Mouse (Mus musculus): ENCODE results near the gene Tollip. TPM values are rescaled to one million over a fixed set of nuclear protein-coding genes. Genes with fewer than 3 reads are reported as not detected.
A peak's percentile ranks its signal among the peaks of the same experiment; 100 is the strongest.

The Tollip gene
- 41.1 and 45.7 TPM in 2 replicates for polyA plus RNA-seq (2016; fragmentation: Nextera tagmentation; extraction: Ambion mirVana)

GRCm38 (mm10) chr7:141918407-141918806, at the start of gene Tollip:
Gene Tollip (minus strand): TSS chr7:141918507.
- Histone ChIP-seq H3K4me3 (no peak within 1 kb of the TSS), H3K4me1 (no peaks in the 10 kb centered on the region), H3K27ac (no peak within 1 kb of the TSS), H3K9me3 (replicated peaks) (no peaks in the 10 kb centered on the region), H3K27me3 (ENCODE audit: low read depth, poor library complexity, severe bottlenecking) (peaks cover under 1% of the 10 kb centered on the region), H3K36me3 (no peaks in the 10 kb centered on the region)
- no peak for DNase-seq (ENCODE audit: low spot score)
- WGBS, result 90% methylated on average over 2 of the region's 2 CpGs

GRCm38 (mm10) chr7:141966281-141966680, 48.0 kb upstream of the Tollip start:
- Histone ChIP-seq H3K4me3 (no peak overlapping the region), H3K4me1 (no peaks in the 10 kb centered on the region), H3K27ac (no peak overlapping the region), H3K27me3 (ENCODE audit: low read depth, poor library complexity, severe bottlenecking) (0 out of 2 replicates have a peak, but pooled peaks cover 3% of the 10 kb centered on the region), H3K36me3 (no peaks in the 10 kb centered on the region), H3K9me3 (replicated peaks) (no peaks in the 10 kb centered on the region)
- no peak for DNase-seq (ENCODE audit: low spot score)
- WGBS, result 81% methylated on average over 2 of the region's 2 CpGs

GRCm38 (mm10) chr7:141962521-141962920, 44.2 kb upstream of the Tollip start:
- Histone ChIP-seq H3K36me3 (no peaks in the 10 kb centered on the region), H3K27me3 (ENCODE audit: low read depth, poor library complexity, severe bottlenecking) (no peaks in the 10 kb centered on the region), H3K9me3 (replicated peaks) (no peaks in the 10 kb centered on the region), H3K27ac (no peak overlapping the region), H3K4me1 (no peaks in the 10 kb centered on the region), H3K4me3 (no peak overlapping the region)
- 100% methylated on average over 3 of the region's 3 CpGs for WGBS
- DNase-seq (ENCODE audit: low spot score), result no peak

GRCm38 (mm10) chr7:141961491-141961890, 43.2 kb upstream of the Tollip start:
- Histone ChIP-seq H3K27me3 (ENCODE audit: low read depth, poor library complexity, severe bottlenecking) (no peaks in the 10 kb centered on the region), H3K4me1 (no peaks in the 10 kb centered on the region), H3K36me3 (no peaks in the 10 kb centered on the region), H3K4me3 (no peak overlapping the region), H3K9me3 (replicated peaks) (no peaks in the 10 kb centered on the region), H3K27ac (no peak overlapping the region)
- no peak for DNase-seq (ENCODE audit: low spot score)
- 83% methylated on average over 3 of the region's 3 CpGs for WGBS

- WGBS, result 77% methylated on average over 2 of the region's 2 CpGs
- Histone ChIP-seq H3K36me3 (no peaks in the 10 kb centered on the region), H3K27ac (no peak overlapping the region), H3K27me3 (ENCODE audit: low read depth, poor library complexity, severe bottlenecking) (no peaks in the 10 kb centered on the region), H3K4me1 (no peaks in the 10 kb centered on the region), H3K9me3 (replicated peaks) (no peaks in the 10 kb centered on the region), H3K4me3 (no peak overlapping the region)
- no peak for DNase-seq (ENCODE audit: low spot score)
These were observed 42.6 kb upstream of the Tollip start for GRCm38 (mm10) chr7:141960926-141961325.

GRCm38 (mm10) chr7:141959133-141959532, 40.8 kb upstream of the Tollip start:
- no peak overlapping the region for H3K27ac ChIP-seq
- H3K9me3 ChIP-seq (replicated peaks), result no peaks in the 10 kb centered on the region
- WGBS, result 85% methylated on average over 1 of the region's 1 CpGs
- no peaks in the 10 kb centered on the region for H3K4me1 ChIP-seq
- H3K36me3 ChIP-seq, result no peaks in the 10 kb centered on the region
- H3K27me3 ChIP-seq (ENCODE audit: low read depth, poor library complexity, severe bottlenecking), result peaks cover 6% of the 10 kb centered on the region
- H3K4me3 ChIP-seq, result no peak overlapping the region
- peak; percentile 60 for DNase-seq (ENCODE audit: low spot score)

- H3K4me3 ChIP-seq, result no peak overlapping the region
- H3K36me3 ChIP-seq, result no peaks in the 10 kb centered on the region
- peaks cover 15% of the 10 kb centered on the region for H3K27me3 ChIP-seq (ENCODE audit: low read depth, poor library complexity, severe bottlenecking)
- no peak for DNase-seq (ENCODE audit: low spot score)
- H3K27ac ChIP-seq, result no peak overlapping the region
- no peaks in the 10 kb centered on the region for H3K9me3 ChIP-seq (replicated peaks)
- H3K4me1 ChIP-seq, result no peaks in the 10 kb centered on the region
- WGBS, result 74% methylated on average over 2 of the region's 2 CpGs
These were observed 39.9 kb upstream of the Tollip start for GRCm38 (mm10) chr7:141958211-141958610.

GRCm38 (mm10) chr7:141957524-141958051, 39.3 kb upstream of the Tollip start:
- H3K4me3 ChIP-seq, result no peak overlapping the region
- H3K27me3 ChIP-seq (ENCODE audit: low read depth, poor library complexity, severe bottlenecking), result peaks cover 22% of the 10 kb centered on the region
- no peak overlapping the region for H3K27ac ChIP-seq
- no peak for DNase-seq (ENCODE audit: low spot score)
- H3K36me3 ChIP-seq, result no peaks in the 10 kb centered on the region
- no peaks in the 10 kb centered on the region for H3K9me3 ChIP-seq (replicated peaks)
- no peaks in the 10 kb centered on the region for H3K4me1 ChIP-seq
- WGBS, result 86% methylated on average over 4 of the region's 4 CpGs

- Histone ChIP-seq H3K4me1 (no peaks in the 10 kb centered on the region), H3K27ac (no peak overlapping the region), H3K4me3 (no peak overlapping the region), H3K27me3 (ENCODE audit: low read depth, poor library complexity, severe bottlenecking) (peaks cover 36% of the 10 kb centered on the region), H3K9me3 (replicated peaks) (no peaks in the 10 kb centered on the region), H3K36me3 (no peaks in the 10 kb centered on the region)
- DNase-seq (ENCODE audit: low spot score), result no peak
- 85% methylated on average over 8 of the region's 8 CpGs for whole genome bisulfite sequencing
These were observed 37.9 kb upstream of the Tollip start for GRCm38 (mm10) chr7:141956174-141956566.

GRCm38 (mm10) chr7:141955565-141956173, 37.4 kb upstream of the Tollip start:
- Histone ChIP-seq H3K4me3 (no peak overlapping the region), H3K4me1 (peaks cover under 1% of the 10 kb centered on the region; the same call in 1 of the 2 replicates), H3K9me3 (replicated peaks) (no peaks in the 10 kb centered on the region), H3K36me3 (no peaks in the 10 kb centered on the region), H3K27ac (no peak overlapping the region), H3K27me3 (ENCODE audit: low read depth, poor library complexity, severe bottlenecking) (peaks cover 41% of the 10 kb centered on the region)
- no peak for DNase-seq (ENCODE audit: low spot score)
- 80% methylated on average over 5 of the region's 5 CpGs for WGBS

- Histone ChIP-seq H3K4me1 (peaks cover 16% of the 10 kb centered on the region), H3K4me3 (no peak overlapping the region), H3K36me3 (no peaks in the 10 kb centered on the region), H3K27ac (no peak overlapping the region), H3K27me3 (ENCODE audit: low read depth, poor library complexity, severe bottlenecking) (peaks cover 61% of the 10 kb centered on the region), H3K9me3 (replicated peaks) (no peaks in the 10 kb centered on the region)
- no peak for DNase-seq (ENCODE audit: low spot score)
- 83% methylated on average over 6 of the region's 6 CpGs for WGBS
These were observed 35.3 kb upstream of the Tollip start for GRCm38 (mm10) chr7:141953616-141954015.

GRCm38 (mm10) chr7:141952920-141953319, 34.6 kb upstream of the Tollip start:
- no peak overlapping the region for H3K4me3 ChIP-seq
- peaks cover 16% of the 10 kb centered on the region for H3K4me1 ChIP-seq
- H3K27ac ChIP-seq, result no peak overlapping the region
- H3K9me3 ChIP-seq (replicated peaks), result no peaks in the 10 kb centered on the region
- 79% methylated on average over 4 of the region's 4 CpGs for WGBS
- no peak for DNase-seq (ENCODE audit: low spot score)
- no peaks in the 10 kb centered on the region for H3K36me3 ChIP-seq
- H3K27me3 ChIP-seq (ENCODE audit: low read depth, poor library complexity, severe bottlenecking), result peaks cover 68% of the 10 kb centered on the region

- no peaks in the 10 kb centered on the region for H3K9me3 ChIP-seq (replicated peaks)
- H3K27ac ChIP-seq, result no peak overlapping the region
- WGBS, result 95% methylated on average over 4 of the region's 4 CpGs
- peaks cover 79% of the 10 kb centered on the region for H3K27me3 ChIP-seq (ENCODE audit: low read depth, poor library complexity, severe bottlenecking)
- peaks cover 16% of the 10 kb centered on the region for H3K4me1 ChIP-seq
- no peak overlapping the region for H3K4me3 ChIP-seq
- H3K36me3 ChIP-seq, result no peaks in the 10 kb centered on the region
- no peak for DNase-seq (ENCODE audit: low spot score)
These were observed 33.5 kb upstream of the Tollip start for GRCm38 (mm10) chr7:141951821-141952220.
